Mouse (Mus musculus): ENCODE measurements around the gene Pakap. TPM values are rescaled to one million over a fixed set of nuclear protein-coding genes. Genes with fewer than 3 reads are reported as not detected.

The Pakap gene
- total RNA-seq, 2 experiments from 2014 or later: 22.9 to 23.3 TPM

DNA sequence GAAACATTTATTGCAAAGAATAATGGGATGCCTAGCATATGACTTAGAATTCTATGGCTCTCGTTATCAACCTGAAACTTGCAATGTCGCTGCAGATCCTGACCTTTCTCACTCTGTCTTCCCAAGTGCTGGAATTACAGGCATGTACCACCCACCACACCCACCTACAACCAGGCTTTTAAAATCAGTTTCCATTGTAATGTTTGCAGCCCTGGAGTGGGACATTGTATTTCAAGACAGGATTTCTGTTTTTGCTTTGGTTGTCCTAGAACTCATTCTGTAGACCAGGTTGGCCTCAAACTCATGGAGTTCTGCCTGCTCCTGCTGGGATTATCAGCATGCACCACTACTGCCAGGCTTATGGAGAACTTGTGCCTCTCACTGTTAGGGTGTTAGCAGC is 374.9 kb downstream of the Pakap start:
- no peak for DNase-seq (ENCODE audit: low spot score in 2 of 2)

Other genes starting within 250 kb of the Pakap start
- 10 to 100 TPM; 49.8 to 60.0 TPM for gene Palm2, start 133.9 kb upstream of the Pakap start, total RNA-seq (2021)
- 10 to 100 TPM; 52.0 to 53.2 TPM for gene Akap2, start 149.5 kb downstream of the Pakap start, total RNA-seq (2021)